Mouse (Mus musculus) lung, postnatal 14 days (tissue): ENCODE measurements at regions not wholly inside any gene's neighbourhood (a gene's known extent, or its start where the extent isn't known, plus 50 kb on each side); places are given as distances from the start of the nearest gene placed in this dataset.
"Not testable (repeated sequence)": the region's sequence is repeated elsewhere in the genome, so short reads cannot be mapped to it uniquely, and the experiment has no call there.

ENCODE experiments used
- DNase-seq: peaks from one replicate; pipeline ENCODE4 v3.0.0; 2021

GRCm38 (mm10) chr4:69410411-69410810 lies 456.2 kb upstream of the Brinp1 start:
- not testable (repeated sequence) for DNase-seq

GRCm38 (mm10) chr4:69395451-69395850 lies 441.3 kb upstream of the Brinp1 start:
- DNase-seq: no peak

- no peak for DNase-seq
Measured at GRCm38 (mm10) chr4:69383318-69383717, 429.1 kb upstream of the Brinp1 start.

GRCm38 (mm10) chr4:69346979-69347465 lies 392.8 kb upstream of the Brinp1 start:
- no peak for DNase-seq

GRCm38 (mm10) chr4:69327606-69328005 lies 373.4 kb upstream of the Brinp1 start:
- DNase-seq: peak; percentile 21
